Mouse (Mus musculus) liver, adult 2 months (tissue): ENCODE measurements around the gene Lgals1.

Experiments used
- CTCF ChIP-seq: fragments of 200-500 bp; IDR thresholded peaks from 2 replicates; pipeline ENCODE4 v1.5.1; 2011; ENCODE audit warnings: low read depth, low read length, control low read depth
- POLR2A ChIP-seq: fragments of 200-500 bp; IDR thresholded peaks from 2 replicates; pipeline ENCODE4 v1.6.1; 2011; ENCODE audit warnings: low read length, control low read depth; ENCODE audit not compliant: insufficient read depth; ENCODE audit errors: extremely low read depth

- TF ChIP-seq POLR2A (no peak), CTCF (peak; percentile 90)
Observed at GRCm38 (mm10) chr15:78962885-78963284, 36.4 kb downstream of the Lgals1 start.
